Mouse (Mus musculus) CD4-positive, CD25-positive, alpha-beta regulatory T cell, adult 2 months (primary cell): Measurements from ENCODE around the gene Acp2.

Source experiments
- DNase-seq: peaks from one replicate; pipeline ENCODE4 v3.0.0-alpha.2; 2012; ENCODE audit warnings: low read depth, low spot score

Acp2 gene

DNA sequence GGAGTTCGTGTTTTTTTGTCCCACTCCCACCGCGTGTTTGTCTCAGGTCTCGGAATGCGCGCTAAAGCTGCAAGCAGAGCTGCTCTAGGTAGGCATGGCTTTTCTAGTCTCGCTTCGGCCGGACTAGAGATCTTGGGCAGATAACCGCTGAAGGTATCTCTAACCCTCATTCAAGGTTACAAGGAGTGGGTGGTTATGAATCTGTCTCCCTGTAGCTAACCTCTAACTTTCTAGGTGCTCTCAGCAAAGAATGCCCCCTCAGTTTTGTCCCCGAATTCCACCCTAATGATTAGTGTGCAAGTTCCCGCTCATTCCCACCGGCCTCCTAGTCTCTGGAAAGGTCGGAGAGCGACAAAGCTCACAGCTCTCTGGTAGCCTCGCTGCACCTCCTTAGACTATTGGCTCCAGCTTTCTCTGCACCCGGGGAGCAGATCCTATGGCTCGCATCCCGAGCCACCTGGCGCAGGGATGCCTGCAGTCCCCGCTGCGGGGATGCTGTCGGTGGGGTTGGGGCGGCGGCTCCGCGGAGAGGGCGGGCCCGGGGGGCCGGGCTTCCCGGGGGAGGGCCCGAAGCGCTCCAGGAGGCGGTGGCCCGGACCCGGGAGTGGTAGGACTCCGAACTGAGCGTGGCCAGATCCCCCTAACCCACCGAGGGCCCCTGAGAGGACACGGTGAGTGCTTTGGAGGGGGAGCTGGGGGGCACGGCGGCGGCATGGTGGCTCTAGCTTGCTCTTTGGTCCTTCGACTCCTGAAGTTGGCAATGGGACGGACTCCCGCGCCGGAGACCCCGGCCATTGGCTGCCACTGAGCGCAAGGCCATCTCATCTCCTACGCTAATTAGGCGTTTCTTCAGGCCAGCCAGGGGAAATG is 53.8 kb downstream of the Acp2 start:
- peak; percentile 60 for DNase-seq

DNA sequence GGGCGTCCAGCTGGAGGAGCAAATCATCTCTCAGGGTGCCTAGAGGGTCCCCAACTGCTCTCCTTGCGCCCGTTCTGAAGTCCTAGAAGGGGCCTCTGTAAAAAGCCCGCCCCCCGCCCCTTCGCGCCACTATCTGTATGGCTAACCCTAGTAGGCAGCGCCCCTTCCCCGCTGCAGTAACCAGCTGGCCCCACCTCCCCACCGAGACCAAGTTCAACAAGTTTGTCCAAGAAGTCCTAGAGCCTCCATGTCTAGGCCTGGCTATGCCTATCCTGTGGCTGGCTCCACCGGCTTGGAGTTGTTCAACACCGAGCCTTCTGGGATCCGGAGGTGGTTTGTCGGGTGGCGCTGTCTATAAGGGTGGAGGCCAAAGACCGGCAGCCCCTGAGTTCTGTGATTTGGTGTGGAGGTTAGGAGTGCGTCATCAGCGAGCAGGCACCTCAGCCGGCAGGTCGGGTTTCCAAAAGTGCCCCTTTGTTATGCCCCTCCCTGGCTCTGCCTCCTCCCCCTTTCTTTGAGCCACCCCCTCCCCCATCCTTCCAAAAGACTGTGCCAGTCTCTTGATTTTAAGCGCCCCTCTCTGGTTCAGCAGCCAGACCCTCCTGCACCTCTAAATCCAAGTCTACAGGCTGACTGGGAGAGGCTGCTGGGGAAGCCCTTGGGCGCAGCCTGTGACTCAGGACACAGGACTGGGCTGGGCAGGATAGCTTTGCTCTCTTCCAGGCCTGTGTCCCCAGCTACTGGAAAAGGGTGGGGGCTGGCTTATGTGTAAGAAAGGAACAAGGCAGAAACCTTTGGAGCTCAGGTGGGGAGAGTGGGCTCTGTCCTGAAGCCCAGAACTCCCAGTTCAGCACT is 54.7 kb downstream of the Acp2 start:
- peak; percentile 39 for DNase-seq

DNA sequence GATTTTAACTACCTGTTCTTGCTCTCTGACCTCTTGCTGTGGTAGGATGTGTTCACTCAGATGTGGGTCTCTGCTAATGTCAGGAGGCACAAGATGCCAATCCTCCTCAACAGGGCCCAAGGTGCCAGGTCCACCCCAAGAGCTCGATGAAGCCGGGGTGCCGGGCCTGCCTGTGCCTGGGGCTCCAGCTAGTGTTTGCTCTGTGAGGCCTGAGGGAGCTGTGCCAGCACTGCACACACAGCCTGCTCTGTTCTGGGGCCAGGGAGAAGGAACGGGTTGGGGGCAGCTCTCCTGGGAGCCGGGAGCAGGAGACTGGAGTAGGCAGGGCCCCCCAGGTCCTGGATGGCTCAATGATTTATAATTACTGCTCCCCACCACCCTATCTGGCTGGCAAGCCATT is 55.4 kb downstream of the Acp2 start:
- DNase-seq: no peak

DNA sequence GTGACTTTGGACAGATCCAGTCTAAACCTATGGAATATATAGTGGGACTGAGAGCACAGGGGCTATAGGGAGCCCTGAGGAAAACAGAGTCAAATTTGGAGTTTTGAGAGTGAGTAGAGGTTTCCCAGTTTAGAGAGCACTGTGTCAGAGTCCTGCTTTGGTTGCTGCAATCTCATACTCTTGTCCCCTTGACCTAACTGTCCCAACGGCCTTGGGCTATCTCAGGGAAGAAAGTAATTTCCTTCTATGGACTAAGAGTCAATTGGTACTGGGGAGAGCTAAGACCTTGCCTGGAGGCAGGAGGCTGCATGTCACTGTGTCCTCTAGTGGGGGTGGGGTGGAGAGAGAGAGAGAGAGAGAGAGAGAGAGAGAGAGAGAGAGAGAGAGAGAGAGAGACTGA is 56.1 kb downstream of the Acp2 start:
- no peak for DNase-seq

GRCm38 (mm10) chr2:91259493-91259892 is 56.8 kb downstream of the Acp2 start:
- no peak for DNase-seq
